Mouse (Mus musculus) Patski (cell line): ENCODE results near the gene Amn. TPM values are rescaled to one million over a fixed set of nuclear protein-coding genes. Genes with fewer than 3 reads are reported as not detected.
A peak's percentile ranks its signal among the peaks of the same experiment; 100 is the strongest.

Source experiments
- ATAC-seq: fragments of 100-300 bp; one replicate; pipeline ENCODE4 v1.8.0; 2021
- CTCF ChIA-PET: fragments of 350-600 bp; sonication (Branson Sonifier 250); formaldehyde crosslinking; loops from one replicate; lab custom pipeline; 2022; ENCODE audit warnings: inconsistent platforms; lab: Charles Lee
- POLR2A ChIA-PET: fragments of 350-600 bp; sonication (Branson Sonifier 250); formaldehyde crosslinking; loops from one replicate; lab custom pipeline; 2022; ENCODE audit warnings: antibody characterized with exemption, inconsistent platforms; lab: Charles Lee
- DNase-seq: peaks from one replicate; pipeline ENCODE4 v3.0.0-alpha.2; 2011; ENCODE audit warnings: low read depth, low spot score
- H3K27me3 ChIP-seq: fragments of 371-371 bp; one replicate; pipeline ENCODE4 v1.5.1; 2021
- CTCF ChIP-seq: fragments of 100-300 bp; IDR thresholded peaks from one replicate; pipeline ENCODE4 v1.5.1; 2021
- in situ Hi-C: fragments of 300-500 bp; cut with MboI; formaldehyde crosslinking; loops from 3 replicates; pipeline ENCODE4 v1.11.1; 2018; ENCODE audit warnings: low pct_unique_long_range_greater_than_20kb, mixed read lengths
- polyA plus RNA-seq: library from polyadenylated mRNA; unstranded; gene quantifications from one replicate; pipeline ENCODE4 v1.2.3, GENCODE M21; 2021

Amn gene
- polyA plus RNA-seq, 1 experiment from 2014 or later, result 0.04 TPM

GRCm38 (mm10) chr12:111265212-111265611, 5.7 kb upstream of the Amn start:
- ATAC-seq (no peak), DNase-seq (no peak)
- no peaks in the 10 kb centered on the region for H3K27me3 ChIP-seq
- ChIA-PET CTCF (no interaction called here), POLR2A (interaction anchor here (0.8 kb wide), 1 partner anchor 15 kb away, joined by 3 read pairs; no protein-coding TSS in a partner anchor)
- TF ChIP-seq CTCF, result no peak
- in situ Hi-C loops, result no loop called here

- DNase-seq (no peak), ATAC-seq (no peak)
- no peaks in the 10 kb centered on the region for H3K27me3 ChIP-seq
- in situ Hi-C loops, result no loop called here
- ChIA-PET POLR2A (no interaction called here), CTCF (interaction anchor here (0.9 kb wide), 1 partner anchor 14 kb away, joined by 3 read pairs; no protein-coding TSS in a partner anchor)
- TF ChIP-seq CTCF, result no peak
Measured at GRCm38 (mm10) chr12:111266592-111266991, 4.3 kb upstream of the Amn start.

GRCm38 (mm10) chr12:111267673-111268325, 3.1 kb upstream of the Amn start:
- TF ChIP-seq CTCF, result no peak
- ATAC-seq (no peak), DNase-seq (no peak)
- POLR2A ChIA-PET, result no interaction called here
- in situ Hi-C loops, result no loop called here
- H3K27me3 ChIP-seq, result no peaks in the 10 kb centered on the region
- CTCF ChIA-PET, result no interaction called here

GRCm38 (mm10) chr12:111271406-111271805, 511 bp downstream of the Amn start:
- TF ChIP-seq CTCF, result no peak
- no peaks in the 10 kb centered on the region for H3K27me3 ChIP-seq
- in situ Hi-C loops, result loop anchor here (5.0 to 10.0 kb wide), 2 partner anchors 146 to 233 kb away; partner anchors contain the start of gene Exoc3l4
- CTCF ChIA-PET, result interaction anchor here (1.5 kb wide), 1 partner anchor 139 kb away, joined by 3 read pairs; no protein-coding TSS in a partner anchor
- POLR2A ChIA-PET, result no interaction called here
- DNase-seq (no peak), ATAC-seq (no peak)

- in situ Hi-C loops, result loop anchor here (5.0 to 10.0 kb wide), 2 partner anchors 145 to 233 kb away; partner anchors contain the start of gene Exoc3l4
- no peak for DNase-seq
- no peak for TF ChIP-seq CTCF
- no peak for ATAC-seq
- H3K27me3 ChIP-seq, result no peaks in the 10 kb centered on the region
- POLR2A ChIA-PET, result no interaction called here
- CTCF ChIA-PET, result interaction anchor here (0.6 to 2.3 kb wide), 6 partner anchors 32 to 149 kb away, joined by 3 to 7 read pairs (median 3); no protein-coding TSS in a partner anchor
Measured at GRCm38 (mm10) chr12:111271966-111272365, 1.1 kb downstream of the Amn start.

- no peak for TF ChIP-seq CTCF
- DNase-seq, result peak; percentile 19
- no peak for ATAC-seq
- ChIA-PET CTCF (interaction anchor here (0.6 to 2.3 kb wide), 8 partner anchors 15 to 148 kb away, joined by 3 to 7 read pairs (median 3); no protein-coding TSS in a partner anchor), POLR2A (no interaction called here)
- no peaks in the 10 kb centered on the region for H3K27me3 ChIP-seq
- in situ Hi-C loops, result loop anchor here (5.0 to 10.0 kb wide), 2 partner anchors 145 to 232 kb away; partner anchors contain the start of gene Exoc3l4
Measured at GRCm38 (mm10) chr12:111272420-111272819, 1.5 kb downstream of the Amn start.

- DNase-seq (no peak), ATAC-seq (no peak)
- in situ Hi-C loops, result loop anchor here (5.0 to 10.0 kb wide), 2 partner anchors 143 to 231 kb away; partner anchors contain the start of gene Exoc3l4
- TF ChIP-seq CTCF, result no peak
- POLR2A ChIA-PET, result no interaction called here
- no peaks in the 10 kb centered on the region for H3K27me3 ChIP-seq
- CTCF ChIA-PET, result interaction anchor here (0.7 to 2.3 kb wide), 3 partner anchors 91 to 195 kb away, joined by 3 to 7 read pairs (median 3); no protein-coding TSS in a partner anchor
Measured at GRCm38 (mm10) chr12:111274006-111274405, 3.1 kb downstream of the Amn start.

- ATAC-seq (no peak), DNase-seq (no peak)
- no peak for TF ChIP-seq CTCF
- ChIA-PET CTCF (no interaction called here), POLR2A (no interaction called here)
- H3K27me3 ChIP-seq, result no peaks in the 10 kb centered on the region
- in situ Hi-C loops, result loop anchor here (5.0 to 10.0 kb wide), 2 partner anchors 143 to 230 kb away; partner anchors contain the start of gene Exoc3l4
Measured at GRCm38 (mm10) chr12:111274447-111275149, 3.7 kb downstream of the Amn start.

GRCm38 (mm10) chr12:111275150-111275841, 4.4 kb downstream of the Amn start:
- no peak for DNase-seq
- ATAC-seq, result no peak
- no peak for TF ChIP-seq CTCF
- in situ Hi-C loops, result loop anchor here (10.0 kb wide), 1 partner anchor 230 kb away; no protein-coding TSS in a partner anchor
- ChIA-PET POLR2A (no interaction called here), CTCF (no interaction called here)
- no peaks in the 10 kb centered on the region for H3K27me3 ChIP-seq

- ChIA-PET CTCF (no interaction called here), POLR2A (no interaction called here)
- no peak for TF ChIP-seq CTCF
- ATAC-seq (no peak), DNase-seq (no peak)
- in situ Hi-C loops, result loop anchor here (10.0 kb wide), 1 partner anchor 228 kb away; no protein-coding TSS in a partner anchor
- no peaks in the 10 kb centered on the region for H3K27me3 ChIP-seq
Measured at GRCm38 (mm10) chr12:111276371-111276770, 5.5 kb downstream of the Amn start.
